ENCODE assay signal across 23 mouse cellular contexts in the genomic region with DNA sequence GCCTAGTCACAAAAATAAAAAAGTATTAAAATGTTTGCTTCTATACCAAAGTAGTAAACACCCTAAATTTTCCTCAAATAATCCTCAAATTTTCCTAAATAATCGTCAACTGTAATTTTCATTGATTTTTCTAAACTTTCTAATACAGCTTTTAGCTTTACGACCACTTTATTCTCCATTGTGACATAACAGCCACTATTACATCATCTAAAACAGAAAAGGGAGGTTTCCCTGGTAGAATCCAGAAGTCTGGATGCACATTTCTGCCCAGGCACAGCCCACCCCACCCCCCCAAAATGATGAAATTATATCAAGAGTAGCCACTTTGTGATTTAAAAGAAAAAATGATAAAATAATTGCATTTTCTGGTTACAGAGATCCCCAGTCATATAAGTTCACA. TPM values are rescaled to one million over a fixed set of nuclear protein-coding genes. Genes with fewer than 3 reads are reported as not detected.
"Had no signal": no experiment of that assay in that cellular context is flagged by ENCODE, and none has a peak within 500 bp of the region (broad histone marks: within the 10 kb centered on the region; RNA-seq: fewer than 3 reads in every experiment).

No protein-coding gene starts in this region.

- H3K36me3 ChIP-seq: neural tube, embryonic 12.5 days; neural tube, embryonic 13.5 days; neural tube, embryonic 15.5 days; stomach, embryonic 15.5 days had no signal

- H3K4me3 ChIP-seq: neural tube, embryonic 12.5 days; neural tube, embryonic 13.5 days; neural tube, embryonic 15.5 days; stomach, embryonic 15.5 days had no signal

- DNase-seq: retina, postnatal 1 day; right cerebral cortex, adult 18-20 months; right cerebral cortex, postnatal 14 days; right cerebral cortex, postnatal 25 days; right cerebral cortex, postnatal 4 days; spleen, adult 18-20 months; thymus, adult 18-20 months; thymus, adult 2 months; thymus, postnatal 14 days; thymus, postnatal 25 days; thymus, postnatal 36 days; thymus, postnatal 4 days had no signal

- H3K4me2 ChIP-seq: neural tube, embryonic 12.5 days; neural tube, embryonic 13.5 days; neural tube, embryonic 15.5 days; stomach, embryonic 15.5 days had no signal

RNA-seq across cellular contexts. Expression of gene Gdf7, which starts 5.6 kb away (rescaled TPM):
- total RNA-seq: neutrophil, adult 5-6 weeks had no signal
- polyA plus RNA-seq: small intestine, adult 2 months; spleen, adult 2 months; stomach, embryonic 14.5 days; stomach, embryonic 15.5 days; stomach, postnatal 0 days; thymus, postnatal 0 days; urinary bladder, adult 2 months had no signal
